Mouse (Mus musculus) urinary bladder, postnatal 10 days (tissue): ENCODE data around the gene Ccdc194.

Source experiments
- DNase-seq: peaks from one replicate; pipeline ENCODE4 v3.0.0; 2022; ENCODE audit warnings: low spot score

Ccdc194 gene

GRCm38 (mm10) chr8:71525226-71526050 lies at the start of gene Ccdc194:
Gene Ccdc194, minus strand, starts transcription at chr8:71525711.
- no peak for DNase-seq

- DNase-seq: no peak
Observed at GRCm38 (mm10) chr8:71575020-71575419, 49.5 kb upstream of the Ccdc194 start.

DNA sequence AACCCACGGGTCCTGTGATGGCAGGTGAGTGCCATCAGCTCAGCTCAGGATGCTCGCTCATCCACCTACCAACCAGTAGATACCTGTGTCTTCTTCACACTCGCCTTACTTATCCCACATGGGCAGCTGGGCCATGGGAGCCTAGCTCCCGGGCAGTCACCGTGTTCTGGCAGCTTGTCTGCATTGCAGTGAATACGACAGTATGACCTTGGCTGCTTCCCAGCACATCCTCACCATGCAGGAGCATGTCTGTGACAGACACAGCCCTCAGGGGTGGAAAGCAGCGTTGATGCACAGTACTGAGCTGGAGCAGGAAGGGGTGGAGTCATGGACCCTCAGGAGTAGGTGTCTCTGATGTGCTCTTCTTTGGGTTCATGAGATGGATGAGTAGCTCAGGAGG lies 48.9 kb upstream of the Ccdc194 start:
- no peak for DNase-seq

DNA sequence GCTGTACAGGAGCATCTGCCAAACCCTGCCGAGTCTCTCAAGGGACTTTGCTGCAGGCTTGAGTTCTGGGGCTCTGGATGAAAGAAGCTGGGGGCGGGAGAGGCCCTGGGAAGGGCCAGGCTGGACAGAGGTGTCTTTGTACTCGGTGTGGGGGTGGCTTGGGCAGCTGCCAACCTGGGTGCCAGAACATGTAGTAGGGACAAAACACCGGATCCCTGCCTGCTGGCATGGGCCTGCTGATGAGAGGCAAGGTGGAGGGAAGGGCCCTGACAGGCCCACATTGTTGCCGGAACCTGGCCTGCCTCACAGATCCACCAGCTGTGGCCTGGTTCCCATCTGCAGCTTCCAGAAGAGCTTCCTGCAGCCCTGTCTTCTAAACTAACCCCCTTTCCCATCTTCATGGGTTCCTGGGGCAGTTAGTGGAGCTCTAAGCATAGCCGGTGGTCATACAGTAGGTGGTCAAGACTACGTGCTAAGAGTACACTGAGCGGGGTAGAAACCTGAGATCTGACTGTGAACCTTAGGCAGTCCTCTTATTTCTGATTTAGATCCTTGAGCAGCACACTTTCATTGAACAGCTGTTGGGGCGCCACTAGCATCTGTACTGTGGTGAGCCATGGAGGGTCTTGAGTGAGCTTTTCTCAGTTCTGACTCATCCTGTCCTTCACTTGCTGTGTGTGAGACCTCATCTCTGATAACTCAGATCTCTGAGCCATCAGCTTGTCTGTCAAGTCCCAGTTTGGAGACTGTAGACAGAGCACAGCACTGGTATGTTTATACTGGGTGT lies 47.5 kb upstream of the Ccdc194 start:
- no peak for DNase-seq

- no peak for DNase-seq
Observed at GRCm38 (mm10) chr8:71572077-71572476, 46.6 kb upstream of the Ccdc194 start.

DNA sequence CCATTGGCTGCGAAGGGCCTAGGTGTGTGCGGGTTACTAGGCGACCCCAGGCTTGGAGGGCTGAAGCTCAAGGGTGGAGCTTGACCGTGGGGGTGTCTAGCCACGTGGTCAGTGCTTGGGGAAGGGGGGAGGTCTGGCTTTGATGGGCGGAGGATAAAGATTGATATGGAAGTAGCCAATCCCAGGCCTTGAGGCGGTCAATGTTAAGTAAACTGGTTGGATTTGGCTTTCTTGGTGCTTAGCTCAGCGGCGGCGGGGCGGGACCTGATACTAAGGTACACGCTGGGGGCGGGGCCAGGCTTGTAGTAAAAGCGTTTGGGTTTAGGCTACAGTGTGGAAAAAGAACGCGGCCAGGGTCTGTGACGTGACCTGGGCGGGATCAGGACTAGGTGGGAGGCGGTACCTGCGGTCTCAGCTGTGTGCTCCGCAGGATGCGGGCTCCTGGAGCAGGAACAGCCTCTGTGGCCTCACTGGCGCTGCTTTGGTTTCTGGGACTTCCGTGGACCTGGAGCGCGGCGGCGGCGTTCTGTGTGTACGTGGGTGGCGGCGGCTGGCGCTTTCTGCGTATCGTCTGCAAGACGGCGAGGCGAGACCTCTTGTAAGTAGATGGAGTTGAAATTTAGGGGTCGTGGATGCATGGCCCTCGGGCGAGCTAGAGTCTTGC lies 44.9 kb upstream of the Ccdc194 start:
- peak; percentile 81 for DNase-seq

DNA sequence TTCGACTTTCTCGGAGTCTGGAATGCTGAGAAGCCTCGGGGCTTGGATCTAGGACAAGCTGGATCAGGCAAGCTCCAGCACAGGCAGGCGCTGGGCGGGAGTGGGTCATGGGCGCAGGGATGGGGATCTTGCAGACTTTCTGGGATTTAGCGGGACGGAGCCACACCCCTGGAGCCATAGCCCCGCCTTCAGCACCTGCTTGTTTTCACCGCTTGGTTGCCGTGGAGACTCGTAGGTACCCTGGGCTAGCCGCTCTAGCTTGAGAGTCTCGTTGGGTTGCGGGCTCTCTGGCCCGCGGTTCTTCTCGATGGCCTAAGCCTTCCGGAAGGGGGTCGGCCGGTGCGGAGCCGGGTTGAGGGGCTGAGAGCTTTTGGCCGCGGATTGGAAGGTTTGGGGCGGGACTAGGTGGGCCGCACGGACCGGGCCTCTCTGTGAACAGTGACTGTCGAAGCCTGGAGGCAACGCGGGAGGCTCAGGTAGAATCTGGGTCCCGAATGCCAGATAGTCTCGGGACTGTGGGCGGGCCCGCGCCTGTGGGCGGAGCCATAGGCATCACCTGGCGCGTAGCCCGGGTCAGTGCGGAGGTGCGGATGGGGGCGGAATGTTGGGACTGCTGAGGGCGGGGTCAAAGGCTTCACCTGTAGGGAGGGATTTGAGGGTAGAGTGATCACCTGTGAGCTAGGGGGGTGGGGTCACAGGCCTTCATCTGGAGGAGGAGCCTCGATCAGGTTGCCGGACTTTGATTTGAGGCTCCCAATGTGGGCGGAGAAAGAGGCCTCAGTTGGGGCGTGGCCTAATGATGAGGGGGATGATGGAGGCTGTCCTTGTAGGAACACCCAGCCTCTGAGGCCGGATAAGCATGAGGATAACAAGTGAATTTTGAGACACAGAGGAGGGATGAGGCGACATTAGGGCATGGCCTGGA lies 44.1 kb upstream of the Ccdc194 start:
- peak; percentile 66 for DNase-seq

GRCm38 (mm10) chr8:71568941-71569340 lies 43.4 kb upstream of the Ccdc194 start:
- no peak for DNase-seq

DNA sequence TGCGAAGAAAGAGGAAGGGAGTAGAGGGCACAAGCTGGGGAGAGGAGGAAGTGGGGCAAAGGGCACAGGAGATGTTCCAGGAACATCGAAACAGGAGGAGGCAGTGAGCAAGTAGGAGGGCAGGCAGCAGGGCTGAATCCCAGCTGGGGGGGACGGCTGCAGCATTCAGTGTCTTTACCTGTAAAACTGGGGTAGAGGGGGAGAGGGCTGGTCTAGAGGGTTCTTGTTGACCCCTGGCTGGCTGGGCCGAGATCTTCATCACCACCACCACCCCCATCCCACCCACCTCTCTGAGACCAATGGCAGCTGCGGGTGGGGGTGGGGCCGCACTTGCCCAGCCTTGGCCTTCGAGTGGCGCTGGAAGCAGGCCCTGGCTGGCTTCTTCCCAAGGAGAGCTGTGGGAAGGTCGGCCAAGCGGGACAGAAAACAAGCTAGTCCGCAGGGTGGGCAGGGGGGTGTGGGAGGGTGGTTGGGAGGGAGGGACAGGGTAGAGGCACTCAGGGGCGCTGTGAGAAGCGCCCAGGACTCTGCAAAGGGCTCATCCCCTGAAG lies 43.0 kb upstream of the Ccdc194 start, which contains the start of gene Slc27a1:
Slc27a1 (plus strand) TSS at position 496 of the 551 bp plus-strand sequence.
- DNase-seq: no peak

DNA sequence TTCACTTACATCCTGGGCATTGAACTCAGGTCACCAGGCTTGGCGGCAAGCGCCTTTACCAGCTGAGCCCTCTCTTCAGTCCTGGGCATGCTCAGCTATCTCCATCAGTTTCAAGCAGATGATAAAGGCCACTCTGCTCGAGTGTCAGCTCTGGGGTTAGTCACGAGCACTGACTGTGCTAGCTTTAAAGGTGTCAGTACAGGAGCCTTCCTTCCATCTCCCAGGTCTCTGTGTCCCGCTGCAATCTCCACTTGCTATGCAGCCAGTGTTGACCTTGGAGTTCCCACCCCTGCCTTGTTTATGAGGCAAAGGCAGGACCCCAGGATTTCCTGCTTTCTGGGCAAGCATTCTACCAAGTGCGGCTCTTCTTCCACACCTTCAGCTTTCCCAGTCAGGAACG lies 42.1 kb upstream of the Ccdc194 start:
- DNase-seq: no peak

- no peak for DNase-seq
Observed at GRCm38 (mm10) chr8:71566501-71566900, 41.0 kb upstream of the Ccdc194 start, which contains the start of gene Nxnl1. Gene Nxnl1, minus strand, starts transcription at chr8:71566601.

- DNase-seq: no peak
Observed at GRCm38 (mm10) chr8:71563992-71564391, 38.5 kb upstream of the Ccdc194 start.

DNA sequence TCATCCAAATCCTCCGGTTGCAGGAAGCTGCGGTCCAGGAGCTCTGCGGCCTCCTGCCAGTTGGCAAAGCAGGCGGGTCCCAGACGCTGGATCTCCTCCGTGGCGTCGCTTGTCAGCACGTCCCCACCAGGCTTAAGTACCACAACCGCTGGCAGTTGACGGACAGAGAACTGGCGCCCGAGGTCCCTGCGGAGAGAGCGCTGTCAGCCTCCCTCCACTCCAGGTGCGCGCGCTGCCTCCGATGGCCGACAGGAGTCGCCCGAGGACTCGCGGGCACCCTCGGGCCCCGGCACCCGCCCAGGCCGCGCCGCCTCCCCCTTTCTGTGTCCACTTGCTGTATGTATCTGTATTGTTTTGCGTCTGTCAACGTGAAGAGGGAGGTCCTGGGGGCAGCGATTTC lies 37.2 kb upstream of the Ccdc194 start:
- peak; percentile 50 for DNase-seq

GRCm38 (mm10) chr8:71561401-71561800 lies 35.9 kb upstream of the Ccdc194 start:
- DNase-seq: no peak

DNA sequence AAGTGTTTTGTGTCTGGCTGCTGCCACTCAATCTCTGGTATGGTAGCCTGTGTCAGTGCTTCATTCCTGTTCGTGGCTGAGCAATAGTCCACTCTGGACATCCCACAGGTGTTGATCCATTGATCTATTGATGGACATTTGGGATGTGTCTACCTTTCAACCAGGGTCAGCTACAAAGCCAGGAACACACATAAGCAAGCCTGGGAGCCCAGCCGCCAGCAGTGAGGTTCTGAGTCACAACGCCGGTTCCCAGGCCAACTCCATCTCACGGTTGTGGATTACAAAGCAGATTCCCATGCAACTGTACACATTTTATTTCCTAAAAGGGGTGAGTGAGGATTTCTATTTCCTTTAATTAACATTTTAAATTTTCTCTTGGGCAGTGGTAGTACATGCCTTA lies 35.3 kb upstream of the Ccdc194 start:
- no peak for DNase-seq

- no peak for DNase-seq
Observed at GRCm38 (mm10) chr8:71560071-71560470, 34.6 kb upstream of the Ccdc194 start.

GRCm38 (mm10) chr8:71558958-71559690 lies 33.6 kb upstream of the Ccdc194 start:
- DNase-seq: no peak

DNA sequence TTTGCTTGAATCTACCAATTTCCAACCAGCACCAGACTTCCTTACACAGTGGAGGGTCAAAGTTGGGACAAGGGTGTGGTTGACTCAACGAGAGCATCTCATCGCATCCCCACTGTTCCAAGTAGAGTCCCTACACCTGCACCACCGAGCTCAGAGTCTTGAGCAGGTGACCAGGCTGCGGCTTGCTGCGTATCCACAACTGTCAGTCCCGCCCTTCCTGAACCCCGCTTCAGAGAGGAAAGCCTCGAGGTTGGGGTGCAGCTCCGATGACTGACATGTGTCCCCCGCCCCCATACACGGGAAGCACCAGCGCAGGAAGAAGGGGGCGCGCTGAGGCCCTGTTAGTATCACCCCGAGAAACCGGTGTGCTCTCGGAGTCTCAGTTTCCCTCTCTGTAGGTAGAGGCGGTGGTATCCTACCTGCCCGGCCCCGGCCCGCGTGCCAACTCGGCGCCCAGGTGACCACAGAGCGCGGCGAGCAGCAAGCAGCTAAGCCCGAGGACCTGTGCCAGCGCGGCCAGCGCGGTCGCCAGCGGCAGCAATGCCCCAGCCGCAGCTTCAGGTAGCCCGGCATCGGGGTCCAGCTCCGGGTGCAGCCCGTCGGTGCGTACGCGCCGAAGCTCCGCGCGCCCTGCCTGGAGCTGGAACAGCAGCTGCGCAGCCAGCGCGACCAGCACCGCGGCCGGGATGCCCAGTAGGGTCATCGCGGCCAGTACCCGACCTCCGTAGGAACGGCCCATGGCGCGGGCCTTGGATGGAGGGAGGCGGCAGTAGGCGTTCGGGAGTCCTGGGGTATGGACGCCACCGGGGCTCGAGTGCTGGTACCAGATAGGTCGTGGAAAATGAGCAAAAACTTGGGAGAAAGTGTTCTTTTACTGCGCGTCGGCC lies 32.8 kb upstream of the Ccdc194 start, which contains the start of gene Tmem221:
Tmem221 (minus strand) TSS at position 801 of the 887 bp plus-strand sequence.
- DNase-seq: no peak

GRCm38 (mm10) chr8:71554644-71555043 lies 29.1 kb upstream of the Ccdc194 start:
- DNase-seq: no peak
